Mouse (Mus musculus): ENCODE measurements at regions not wholly inside any gene's neighbourhood (a gene's known extent, or its start where the extent isn't known, plus 50 kb on each side); places are given as distances from the start of the nearest gene placed in this dataset.

DNA sequence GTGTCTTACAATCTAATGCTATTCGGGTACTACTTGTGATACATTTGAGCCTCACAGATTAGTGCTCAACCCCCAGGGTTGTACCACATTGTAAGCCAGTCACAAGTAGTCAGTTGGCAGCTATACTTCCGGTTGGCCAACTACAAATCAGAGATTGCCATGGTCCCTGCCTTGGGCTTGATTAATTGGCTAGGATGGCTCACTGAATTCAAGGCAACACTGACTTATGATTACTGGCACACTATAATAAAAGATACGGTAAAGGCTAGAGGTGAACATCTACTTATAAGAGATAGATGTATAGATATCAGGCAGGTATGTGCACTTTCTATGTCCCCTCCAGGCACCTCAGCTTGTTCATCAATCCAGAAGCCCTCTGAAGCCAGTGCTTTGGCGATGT, 325.4 kb upstream of the Pard3b start:
- TF ChIP-seq EP300 (IDR thresholded peaks at IDR 0.05; ENCODE audit: low read depth) (no peak), CTCF (IDR thresholded peaks at IDR 0.05; ENCODE audit: low read depth) (no peak)
